Mouse (Mus musculus) CH12.LX (cell line): ENCODE data around the gene Gnaz. TPM values are rescaled to one million over a fixed set of nuclear protein-coding genes. Genes with fewer than 3 reads are reported as not detected.

ENCODE experiments used
- DNase-seq: peaks from one replicate; pipeline ENCODE4 v3.0.0-alpha.2; 2013; ENCODE audit errors: extremely low read depth
- H3K27ac ChIP-seq: 2 replicates; pipeline ENCODE4 v1.5.1; 2012; ENCODE audit warnings: low read depth, mild to moderate bottlenecking, control low read depth, moderate library complexity; ENCODE audit not compliant: insufficient read depth
- H3K27me3 ChIP-seq: replicated peaks from 2 replicates; pipeline ENCODE3; 2012; ENCODE audit warnings: inconsistent platforms
- H3K36me3 ChIP-seq, 2 experiments: replicated peaks in 1 of 2; 2 replicates each; pipeline versions ENCODE3 to v1.6.1; 2012; ENCODE audit warnings: inconsistent platforms in 1 of 2, low read length in 1 of 2, mild to moderate bottlenecking in 1 of 2, mixed read lengths in 1 of 2, moderate library complexity in 1 of 2; ENCODE audit not compliant: control insufficient read depth in 1 of 2, insufficient read depth in 1 of 2
- H3K4me1 ChIP-seq, 2 experiments: 2 replicates each; pipeline ENCODE4 v1.6.1; 2012; ENCODE audit warnings: inconsistent platforms in 1 of 2, moderate library complexity in 1 of 2; ENCODE audit not compliant: insufficient read depth in 2 of 2, control insufficient read depth in 1 of 2
- H3K4me2 ChIP-seq: 2 replicates; pipeline ENCODE4 v1.6.1; 2012; ENCODE audit warnings: low read depth, mild to moderate bottlenecking, control low read depth; ENCODE audit not compliant: poor library complexity, insufficient read depth, severe bottlenecking
- H3K4me3 ChIP-seq, 3 experiments: fragments of 150-350 bp in 1 of 3; sonication (generic) in 1 of 3; replicated peaks in 1 of 3; 2 replicates each; pipeline versions ENCODE3 to v1.5.1; 2011 to 2012; ENCODE audit warnings: low read depth in 2 of 3, low read length in 2 of 3, mild to moderate bottlenecking in 2 of 3, moderate library complexity in 2 of 3, control low read depth in 1 of 3, improper control_type of control experiment in 1 of 3, inconsistent platforms in 1 of 3, mixed read lengths in 1 of 3; ENCODE audit not compliant: poor library complexity in 1 of 3
- H3K79me2 ChIP-seq: replicated peaks from 2 replicates; pipeline ENCODE4 v1.6.1; 2012; ENCODE audit warnings: mild to moderate bottlenecking, moderate library complexity; ENCODE audit not compliant: control insufficient read depth, poor library complexity, insufficient read depth, severe bottlenecking; ENCODE audit errors: extremely low read depth
- H3K9ac ChIP-seq: 2 replicates; pipeline ENCODE4 v1.6.1; 2012; ENCODE audit warnings: low read depth, mild to moderate bottlenecking, control low read depth, moderate library complexity; ENCODE audit not compliant: insufficient read depth
- H3K9me3 ChIP-seq: replicated peaks from 2 replicates; pipeline ENCODE3; 2012; ENCODE audit warnings: low read length, inconsistent platforms, mixed read lengths
- CHD1 ChIP-seq: IDR thresholded peaks from 2 replicates; pipeline ENCODE4 v1.6.1; 2012; ENCODE audit warnings: low read depth, low read length, improper control_type of control experiment, inconsistent platforms
- IRF4 ChIP-seq: IDR thresholded peaks from 2 replicates; pipeline ENCODE4 v1.6.1; 2014; ENCODE audit warnings: low read depth, mild to moderate bottlenecking, inconsistent platforms, low read length, improper control_type of control experiment
- JUN ChIP-seq: IDR thresholded peaks from 2 replicates; pipeline ENCODE4 v1.6.1; 2011; ENCODE audit warnings: low read depth, mild to moderate bottlenecking, low read length, improper control_type of control experiment, moderate library complexity; ENCODE audit not compliant: insufficient read depth
- MAX ChIP-seq: IDR thresholded peaks from 2 replicates; pipeline ENCODE4 v1.6.1; 2011; ENCODE audit warnings: low read length, improper control_type of control experiment
- MXI1 ChIP-seq: IDR thresholded peaks from 2 replicates; pipeline ENCODE4 v1.6.1; 2011; ENCODE audit warnings: mild to moderate bottlenecking, low read depth, low read length, improper control_type of control experiment
- MYC ChIP-seq: IDR thresholded peaks from 2 replicates; pipeline ENCODE4 v1.6.1; 2011; ENCODE audit warnings: low read depth, mild to moderate bottlenecking, improper control_type of control experiment, low read length
- NRF1 ChIP-seq: IDR thresholded peaks from 2 replicates; pipeline ENCODE4 v1.6.1; 2014; ENCODE audit warnings: low read depth, mild to moderate bottlenecking, inconsistent platforms, low read length, improper control_type of control experiment, moderate library complexity
- SIN3A ChIP-seq: IDR thresholded peaks from 2 replicates; pipeline ENCODE4 v1.6.1; 2012; ENCODE audit warnings: low read length, improper control_type of control experiment, inconsistent platforms
- TBP ChIP-seq: conservative IDR thresholded peaks from 2 replicates; pipeline ENCODE4 v1.6.1; 2011; ENCODE audit warnings: low read depth, low read length, improper control_type of control experiment
- UBTF ChIP-seq: IDR thresholded peaks from 2 replicates; pipeline ENCODE4 v1.6.1; 2012; ENCODE audit warnings: low read depth, mild to moderate bottlenecking, inconsistent platforms, low read length, improper control_type of control experiment, moderate library complexity
- ZKSCAN1 ChIP-seq: IDR thresholded peaks from 2 replicates; pipeline ENCODE4 v1.6.1; 2012; ENCODE audit warnings: low read depth, inconsistent platforms, low read length, improper control_type of control experiment, borderline replicate concordance
- dilution Hi-C: fragments of 300-500 bp; cut with MboI; formaldehyde crosslinking; loops from 2 replicates; pipeline ENCODE4 v1.14.3; 2020; ENCODE audit warnings: low sequenced_read_pairs; ENCODE audit not compliant: extremely low pct_unique_long_range_greater_than_20kb, extremely low pct_ligation_motif_present
- in situ Hi-C: fragments of 300-500 bp; cut with MboI; formaldehyde crosslinking; loops from 3 replicates; pipeline ENCODE4 v1.14.3; 2019; ENCODE audit warnings: low sequenced_read_pairs, low pct_ligation_motif_present, low pct_unique_long_range_greater_than_20kb, mixed read lengths
- polyA plus RNA-seq: library from polyadenylated mRNA; unstranded; fragments of >175 nt; gene quantifications from 2 replicates; pipeline ENCODE4 v1.2.1, GENCODE M21; 2012; ENCODE audit warnings: low read depth; ENCODE audit not compliant: insufficient read length
- total RNA-seq, 2 experiments: library from RNA; depleted of rRNA; stranded (reverse); fragments of 300-350 nt in 1 of 2; fragments of >200 nt in 1 of 2; gene quantifications; 2 replicates each; pipeline ENCODE4 v1.2.3; 2012 to 2014

The Gnaz gene
- total and polyA plus RNA-seq, 3 experiments = 2.7 to 36.9 (median 5.5) TPM

DNA sequence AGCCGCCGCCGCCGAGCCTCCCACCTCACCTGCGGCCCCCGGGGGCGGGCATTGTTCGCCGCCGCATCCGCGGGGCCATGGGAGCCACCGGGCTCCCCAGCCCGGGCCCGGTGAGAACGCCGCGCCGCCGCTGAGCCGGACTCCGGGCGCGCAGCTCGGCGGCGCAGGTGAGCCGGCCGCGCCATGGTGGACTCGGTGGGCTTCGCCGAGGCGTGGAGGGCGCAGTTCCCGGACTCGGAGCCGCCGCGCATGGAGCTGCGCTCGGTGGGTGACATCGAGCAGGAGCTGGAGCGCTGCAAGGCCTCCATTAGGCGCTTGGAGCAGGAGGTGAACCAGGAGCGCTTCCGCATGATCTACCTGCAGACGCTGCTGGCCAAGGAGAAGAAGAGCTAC, 93.9 kb downstream of the Gnaz start:
- TF ChIP-seq UBTF (no peak; the same call in 1 of the 2 replicates), NRF1 (peak; percentile 54)
- TF ChIP-seq, all 38 proteins: peak for 1
- H3K27ac ChIP-seq = no peak overlapping the region
- peaks cover 18 to 71% of the 10 kb centered on the region in 2 experiments for H3K4me1 ChIP-seq
- dilution Hi-C loops = no loop called here
- peak overlapping the region; percentile 49 for H3K9ac ChIP-seq
- H3K36me3 ChIP-seq = peaks cover 4 to 30% of the 10 kb centered on the region in 2 experiments
- H3K9me3 ChIP-seq = no peaks in the 10 kb centered on the region
- DNase-seq = no peak
- peaks cover 33% of the 10 kb centered on the region for H3K79me2 ChIP-seq
- in situ Hi-C loops = loop anchor here (5.0 kb wide), 1 partner anchor 91 kb away; no protein-coding TSS in a partner anchor
- H3K4me2 ChIP-seq = peak overlapping the region; percentile 53
- H3K27me3 ChIP-seq = no peaks in the 10 kb centered on the region
- H3K4me3 ChIP-seq = peak overlapping the region; percentile 73 to 85 (median 76)

DNA sequence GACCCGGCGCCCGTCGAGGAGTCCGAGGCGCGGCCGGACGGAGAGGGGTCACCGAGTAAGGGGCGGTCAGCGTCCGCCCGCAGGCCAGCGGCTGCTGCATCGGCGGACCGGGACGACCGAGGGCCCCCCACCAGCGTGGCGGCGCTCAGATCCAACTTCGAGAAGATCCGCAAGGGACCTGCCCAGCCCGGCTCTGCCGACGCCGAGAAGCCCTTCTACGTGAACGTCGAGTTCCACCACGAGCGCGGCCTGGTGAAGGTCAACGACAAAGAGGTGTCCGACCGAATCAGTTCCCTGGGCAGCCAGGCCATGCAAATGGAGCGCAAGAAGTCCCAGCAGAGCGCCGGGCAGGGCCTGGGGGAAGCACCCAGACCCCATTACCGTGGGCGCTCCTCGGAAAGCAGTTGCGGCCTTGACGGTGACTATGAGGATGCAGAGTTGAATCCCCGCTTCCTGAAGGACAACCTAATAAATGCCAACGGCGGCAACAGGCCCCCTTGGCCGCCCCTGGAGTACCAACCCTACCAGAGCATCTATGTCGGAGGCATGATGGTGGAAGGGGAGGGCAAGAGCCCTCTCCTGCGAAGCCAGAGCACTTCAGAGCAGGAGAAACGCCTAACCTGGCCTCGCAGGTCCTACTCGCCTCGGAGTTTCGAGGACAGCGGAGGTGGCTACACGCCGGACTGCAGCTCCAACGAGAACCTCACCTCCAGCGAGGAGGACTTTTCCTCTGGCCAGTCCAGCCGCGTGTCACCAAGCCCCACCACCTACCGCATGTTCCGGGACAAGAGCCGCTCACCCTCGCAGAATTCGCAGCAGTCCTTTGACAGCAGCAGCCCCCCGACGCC, 94.6 kb downstream of the Gnaz start:
- H3K27me3 ChIP-seq = no peaks in the 10 kb centered on the region
- in situ Hi-C loops = loop anchor here (5.0 kb wide), 1 partner anchor 91 kb away; no protein-coding TSS in a partner anchor
- peak overlapping the region; percentile 49 to 85 (median 76) for H3K4me3 ChIP-seq
- DNase-seq = no peak
- H3K79me2 ChIP-seq = peaks cover 36% of the 10 kb centered on the region
- no peaks in the 10 kb centered on the region for H3K9me3 ChIP-seq
- peaks cover 4 to 35% of the 10 kb centered on the region in 2 experiments for H3K36me3 ChIP-seq
- peak overlapping the region; percentile 49; the same call in 1 of the 2 replicates for H3K9ac ChIP-seq
- no peak for TF ChIP-seq CHD1
- TF ChIP-seq TBP = no peak
- TF ChIP-seq IRF4 = no peak
- peak; percentile 46; the same call in 1 of the 2 replicates for TF ChIP-seq MXI1
- TF ChIP-seq MYC = no peak
- TF ChIP-seq SIN3A = no peak
- no peak for TF ChIP-seq ZKSCAN1
- TF ChIP-seq UBTF = peak; percentile 47; the same call in 1 of the 2 replicates
- peak; percentile 53; the same call in 1 of the 2 replicates for TF ChIP-seq MAX
- TF ChIP-seq, all 38 proteins: peak for 3
- no peak overlapping the region for H3K27ac ChIP-seq
- H3K4me1 ChIP-seq = peaks cover 11 to 69% of the 10 kb centered on the region in 2 experiments
- dilution Hi-C loops = no loop called here
- peak overlapping the region; percentile 53 for H3K4me2 ChIP-seq

DNA sequence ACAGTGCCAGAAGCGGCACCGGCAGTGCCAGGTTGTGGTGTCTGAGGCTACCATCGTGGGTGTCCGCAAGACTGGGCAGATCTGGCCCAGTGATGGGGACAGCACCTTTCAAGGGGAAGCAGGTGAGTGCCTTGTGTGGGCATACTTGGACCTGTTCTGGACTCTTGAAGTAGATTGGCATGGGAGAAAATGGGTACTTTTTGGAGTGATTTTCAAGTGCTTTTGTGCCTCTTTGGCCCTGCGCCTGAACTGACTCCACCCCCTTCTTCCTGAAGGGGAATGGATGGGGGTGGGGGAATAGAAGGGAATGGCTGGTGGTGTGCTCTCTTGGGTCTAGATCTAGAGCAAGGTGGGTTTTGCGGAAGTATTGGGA, 95.2 kb downstream of the Gnaz start:
- Histone ChIP-seq H3K4me1 (peaks cover 11 to 67% of the 10 kb centered on the region in 2 experiments), H3K9ac (peak overlapping the region; percentile 10; the same call in 1 of the 2 replicates), H3K9me3 (no peaks in the 10 kb centered on the region), H3K36me3 (peaks cover 4 to 38% of the 10 kb centered on the region in 2 experiments), H3K4me3 (peak overlapping the region; percentile 49 to 85 (median 76)), H3K27ac (no peak overlapping the region), H3K4me2 (peak overlapping the region; percentile 53), H3K79me2 (peaks cover 39% of the 10 kb centered on the region), H3K27me3 (no peaks in the 10 kb centered on the region)
- dilution Hi-C loops (no loop called here), in situ Hi-C loops (loop anchor here (5.0 kb wide), 1 partner anchor 90 kb away; no protein-coding TSS in a partner anchor)
- DNase-seq = no peak
- TF ChIP-seq UBTF (0 out of 2 replicates have a peak, but pooled peaks have one; percentile 12), JUN (no peak)
